Mouse (Mus musculus) thymus, adult 2 months (tissue): ENCODE results near the gene Rgma. TPM values are rescaled to one million over a fixed set of nuclear protein-coding genes. Genes with fewer than 3 reads are reported as not detected.

ENCODE experiments used
- DNase-seq: peaks from one replicate; pipeline ENCODE4 v3.0.0; 2021
- H3K27ac ChIP-seq: fragments of 200-500 bp; 2 replicates; pipeline ENCODE4 v1.5.1; 2012; ENCODE audit warnings: low read length, control low read depth; ENCODE audit not compliant: control insufficient read depth, insufficient read depth
- H3K27me3 ChIP-seq: fragments of 200-500 bp; 2 replicates; pipeline ENCODE4 v1.6.1; 2012; ENCODE audit warnings: mild to moderate bottlenecking, low read length, moderate library complexity, mixed read lengths; ENCODE audit not compliant: control insufficient read depth, insufficient read depth
- H3K36me3 ChIP-seq: fragments of 200-500 bp; 2 replicates; pipeline ENCODE4 v1.6.1; 2012; ENCODE audit warnings: mild to moderate bottlenecking, low read length, moderate library complexity; ENCODE audit not compliant: control insufficient read depth, insufficient read depth
- H3K4me1 ChIP-seq: fragments of 200-500 bp; replicated peaks from 2 replicates; pipeline ENCODE4 v1.6.1; 2012; ENCODE audit warnings: low read length; ENCODE audit not compliant: control insufficient read depth, insufficient read depth
- H3K4me3 ChIP-seq: fragments of 200-500 bp; 2 replicates; pipeline ENCODE4 v1.5.1; 2012; ENCODE audit warnings: mild to moderate bottlenecking, low read length, control low read depth, moderate library complexity; ENCODE audit not compliant: control insufficient read depth, insufficient read depth
- CTCF ChIP-seq: fragments of 200-500 bp; IDR thresholded peaks from 2 replicates; pipeline ENCODE4 v1.5.1; 2012; ENCODE audit warnings: mild to moderate bottlenecking, control low read depth, low read length, moderate library complexity, borderline replicate concordance; ENCODE audit not compliant: control insufficient read depth, poor library complexity, insufficient read depth; ENCODE audit errors: extremely low read depth
- POLR2A ChIP-seq: fragments of 200-500 bp; IDR thresholded peaks from 2 replicates; pipeline ENCODE4 v1.6.1; 2012; ENCODE audit warnings: mild to moderate bottlenecking, low read length, control low read depth, moderate library complexity; ENCODE audit not compliant: control insufficient read depth, poor library complexity, insufficient read depth; ENCODE audit errors: extremely low read depth
- WGBS: fragments of 180-500 bp; shearing (Covaris S2); methylation state at CpG from one replicate; pipeline ENCODE4 v1.1.7; 2018; 5-methylcytosine and 5-hydroxymethylcytosine counted together
- polyA plus RNA-seq: library from polyadenylated mRNA; depleted of rRNA; stranded (reverse); fragments of >200 nt; gene quantifications from 2 replicates; pipeline ENCODE4 v1.2.3, GENCODE M21; 2012

Gene Rgma
- polyA plus RNA-seq, 1 experiment, result 13.3 TPM

DNA sequence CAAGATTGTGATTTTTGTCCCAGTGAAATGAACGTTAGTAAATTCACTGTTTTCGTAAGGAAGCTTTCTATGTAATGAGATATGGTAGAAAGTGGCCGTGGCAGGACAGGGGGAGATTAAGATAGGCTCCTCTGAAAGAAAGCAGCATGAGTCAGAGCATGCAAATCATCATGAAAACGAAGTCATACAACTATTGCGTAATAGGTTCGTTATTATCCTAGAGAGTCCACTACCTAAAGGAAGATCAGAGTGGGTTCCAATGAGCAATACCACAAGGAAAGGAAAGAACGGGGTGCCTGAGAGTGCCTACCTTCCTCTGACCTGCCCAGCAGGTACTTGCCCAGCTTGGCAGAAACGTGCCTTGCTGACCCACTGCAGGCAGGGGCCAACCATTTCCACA, 26.2 kb upstream of the Rgma start:
- TF ChIP-seq POLR2A (no peak), CTCF (no peak)
- WGBS, result 80% methylated on average over 8 of the region's 8 CpGs
- H3K4me3 ChIP-seq, result no peak overlapping the region

DNA sequence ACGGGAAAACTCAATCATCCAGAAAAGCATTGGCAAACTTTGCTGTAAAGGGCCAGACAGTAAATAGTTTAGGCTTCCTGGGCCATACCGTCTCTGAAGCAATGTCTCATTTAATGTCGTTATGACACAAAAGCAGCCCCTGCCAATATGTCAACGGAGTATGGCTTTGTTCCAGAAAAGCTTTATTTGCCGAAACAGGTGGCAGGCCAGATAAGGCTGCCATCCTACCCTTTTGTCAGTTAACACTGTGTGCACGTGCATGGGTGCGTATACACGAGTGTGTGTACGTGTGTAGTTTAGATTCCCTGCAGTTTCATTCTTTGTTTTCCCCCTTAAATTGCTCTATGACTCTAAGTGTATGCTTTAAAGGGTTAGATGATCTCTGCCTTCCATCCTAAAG, 20.1 kb upstream of the Rgma start:
- Histone ChIP-seq H3K27ac (no peak overlapping the region), H3K27me3 (no peaks in the 10 kb centered on the region), H3K4me3 (no peak overlapping the region), H3K36me3 (no peaks in the 10 kb centered on the region), H3K4me1 (no peaks in the 10 kb centered on the region)
- TF ChIP-seq CTCF (no peak), POLR2A (no peak)
- WGBS, result 87% methylated on average over 9 of the region's 9 CpGs
- no peak for DNase-seq

More for the DNA sequence above, 26.2 kb upstream of the Rgma start:
- Histone ChIP-seq H3K36me3 (no peaks in the 10 kb centered on the region), H3K4me1 (no peaks in the 10 kb centered on the region), H3K27ac (no peak overlapping the region), H3K27me3 (no peaks in the 10 kb centered on the region)
- no peak for DNase-seq

DNA sequence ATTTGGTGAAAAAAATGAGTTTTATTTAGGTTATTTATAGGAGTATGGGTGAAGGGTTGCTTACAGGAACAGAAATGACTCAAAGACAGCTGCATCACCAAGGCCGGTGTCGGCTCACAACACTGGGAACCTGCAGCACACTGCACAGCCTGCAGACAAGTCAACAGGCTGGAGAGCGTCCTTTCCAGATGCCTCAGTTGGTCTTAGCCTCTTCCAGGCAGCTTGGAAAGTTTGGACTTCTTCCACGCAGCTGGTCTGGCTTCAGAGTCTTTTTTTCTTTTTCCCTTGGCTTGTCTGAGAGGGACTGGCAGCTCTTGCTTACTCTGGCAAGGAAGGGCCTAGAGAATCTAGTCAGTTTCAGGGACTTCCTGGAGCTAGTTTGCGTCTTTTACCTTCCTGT, 18.4 kb upstream of the Rgma start:
- 92% methylated on average over 5 of the region's 5 CpGs for WGBS

DNA sequence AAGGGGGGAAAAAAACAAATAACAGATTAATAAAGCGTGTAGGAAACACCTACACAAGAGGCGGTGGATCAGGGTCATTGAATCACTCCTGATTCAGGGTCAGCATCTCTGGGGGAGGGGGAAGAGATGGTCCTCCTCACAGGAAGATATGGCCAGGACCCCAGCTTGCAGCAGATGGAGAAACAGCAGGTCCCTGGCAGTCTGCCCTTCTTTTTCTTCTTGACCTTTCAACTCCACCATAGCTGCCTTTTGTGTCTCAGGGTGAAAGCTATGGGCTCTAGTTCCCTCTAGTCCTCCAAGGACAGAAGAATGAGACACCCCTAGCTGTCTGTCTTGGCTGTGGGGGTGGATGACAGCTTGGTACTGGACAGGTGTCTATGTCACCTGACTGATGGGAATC, 17.7 kb upstream of the Rgma start:
- H3K4me3 ChIP-seq, result no peak overlapping the region
- no peaks in the 10 kb centered on the region for H3K4me1 ChIP-seq
- no peak for DNase-seq
- no peaks in the 10 kb centered on the region for H3K36me3 ChIP-seq
- H3K27me3 ChIP-seq, result no peaks in the 10 kb centered on the region
- no peak overlapping the region for H3K27ac ChIP-seq
- TF ChIP-seq CTCF (no peak), POLR2A (no peak)
- 98% methylated on average over 2 of the region's 2 CpGs for WGBS

More for the DNA sequence above, 18.4 kb upstream of the Rgma start:
- no peak overlapping the region for H3K27ac ChIP-seq
- no peaks in the 10 kb centered on the region for H3K36me3 ChIP-seq
- DNase-seq, result no peak
- no peaks in the 10 kb centered on the region for H3K4me1 ChIP-seq
- H3K27me3 ChIP-seq, result no peaks in the 10 kb centered on the region
- no peak overlapping the region for H3K4me3 ChIP-seq
- TF ChIP-seq POLR2A (no peak), CTCF (no peak)

DNA sequence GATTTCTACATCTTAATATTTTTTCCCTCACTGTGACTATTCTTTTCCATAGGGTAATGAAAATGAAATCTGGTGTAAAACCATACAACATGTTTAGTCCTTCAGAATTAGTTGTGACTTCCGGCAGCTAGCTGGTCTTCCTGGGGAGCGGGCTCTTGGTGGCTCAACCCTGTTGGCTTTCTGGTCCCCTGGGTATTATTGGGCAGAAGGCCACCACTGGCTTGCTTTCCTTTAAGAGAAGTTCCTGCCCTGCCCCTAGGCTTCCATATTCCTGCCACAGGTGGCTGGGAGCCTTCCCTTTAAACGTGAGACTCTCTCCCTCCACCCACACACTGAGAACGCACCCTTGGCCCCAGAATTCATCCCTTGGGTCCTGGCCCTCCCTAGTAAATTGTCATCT, 9.8 kb upstream of the Rgma start:
- H3K27me3 ChIP-seq, result no peaks in the 10 kb centered on the region
- no peak for TF ChIP-seq POLR2A
- no peak for TF ChIP-seq CTCF
- H3K27ac ChIP-seq, result no peak overlapping the region
- DNase-seq, result no peak
- no peaks in the 10 kb centered on the region for H3K4me1 ChIP-seq
- no peak overlapping the region for H3K4me3 ChIP-seq
- WGBS, result 79% methylated on average over 4 of the region's 4 CpGs
- no peaks in the 10 kb centered on the region for H3K36me3 ChIP-seq

DNA sequence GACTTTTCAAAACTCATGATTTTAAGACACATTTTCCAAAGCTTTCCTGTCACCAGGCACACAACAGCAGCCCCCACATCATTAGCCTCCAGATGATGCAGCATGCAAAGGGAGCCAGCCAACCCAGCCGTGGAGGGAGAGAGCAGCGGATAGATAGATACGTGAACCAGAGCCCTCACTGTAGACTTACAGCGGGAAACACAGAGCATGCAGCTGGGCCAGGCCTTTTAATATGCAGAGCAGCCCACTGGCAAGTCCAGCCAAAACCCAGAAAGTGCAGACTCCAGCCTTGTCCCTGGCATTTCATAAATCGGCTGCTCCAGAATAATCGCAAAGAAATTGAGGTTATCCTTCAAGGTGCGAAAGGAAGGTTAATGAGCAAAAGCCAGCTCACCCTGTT, 9.3 kb upstream of the Rgma start:
- Histone ChIP-seq H3K27ac (no peak overlapping the region), H3K36me3 (no peaks in the 10 kb centered on the region), H3K4me3 (no peak overlapping the region), H3K4me1 (no peaks in the 10 kb centered on the region), H3K27me3 (no peaks in the 10 kb centered on the region)
- WGBS, result 90% methylated on average over 7 of the region's 7 CpGs
- DNase-seq, result no peak
- TF ChIP-seq CTCF, result no peak
- TF ChIP-seq POLR2A, result no peak

DNA sequence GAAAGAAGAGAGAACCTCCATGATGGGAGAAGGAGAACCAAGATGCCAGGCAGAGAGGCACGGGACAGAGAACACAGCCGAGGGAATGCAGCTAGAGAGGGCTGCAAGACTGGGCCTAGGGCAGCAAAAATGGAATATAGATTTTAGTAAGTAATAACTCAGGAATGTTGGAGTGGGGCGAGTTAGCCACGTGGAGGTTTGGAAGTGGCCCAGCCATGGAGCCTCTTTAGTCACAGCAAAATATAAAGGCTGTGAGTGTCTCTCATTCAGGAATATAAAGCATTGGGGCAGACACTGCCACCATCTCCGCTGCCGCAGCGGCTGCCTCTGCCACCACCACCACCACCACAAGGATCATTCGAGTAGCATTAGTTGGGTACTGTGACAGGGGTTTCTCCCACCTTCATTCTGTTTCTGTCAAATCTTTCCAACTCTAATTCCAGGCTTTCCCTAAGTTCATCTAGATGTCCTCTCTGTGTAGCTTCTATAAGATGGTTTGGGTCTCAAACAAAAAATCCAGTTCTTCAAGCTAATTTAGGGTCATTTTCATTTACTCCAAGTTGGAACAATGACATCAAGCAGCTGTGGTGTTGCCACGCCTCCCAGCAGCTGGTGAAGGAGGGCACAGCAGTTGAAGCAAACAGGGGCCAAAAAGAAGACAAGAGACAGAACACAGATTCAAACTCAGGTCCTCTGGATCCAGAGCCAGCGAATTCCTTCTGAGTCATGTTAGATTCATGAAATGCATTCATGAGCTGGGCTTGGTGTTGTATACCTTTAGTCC, 7.4 kb upstream of the Rgma start:
- DNase-seq, result no peak
- TF ChIP-seq POLR2A, result no peak
- no peak overlapping the region for H3K4me3 ChIP-seq
- WGBS, result 93% methylated on average over 10 of the region's 10 CpGs
- H3K27me3 ChIP-seq, result peaks cover 9% of the 10 kb centered on the region; the same call in 1 of the 2 replicates
- H3K36me3 ChIP-seq, result no peaks in the 10 kb centered on the region
- H3K4me1 ChIP-seq, result no peaks in the 10 kb centered on the region
- no peak overlapping the region for H3K27ac ChIP-seq
